Comparison of ENCODE assay signal across 8 mouse cellular contexts in genomic region chr6:144056252-144057097, GRCm38 (mm10).
DNase-seq lines count a peak whose midpoint lies in the region; ATAC-seq and TF ChIP-seq lines count a peak whose summit lies in the region.
"Had no signal": no experiment of that assay in that cellular context is flagged by ENCODE, and none has a peak within 500 bp of the region (broad histone marks: within the 10 kb centered on the region; RNA-seq: fewer than 3 reads in every experiment).

No protein-coding gene starts in this region.

- TF ChIP-seq POLR2A in cerebellum, adult 2 months (IDR thresholded peaks at IDR 0.05; ENCODE audit: borderline replicate concordance, insufficient read depth, low read length) = no peak

- no peaks in the 10 kb centered on the region for H3K36me3 ChIP-seq in embryonic facial prominence, embryonic 15.5 days
- H3K36me3 ChIP-seq in kidney, embryonic 16.5 days (ENCODE audit: insufficient read depth, low read length) = no peaks in the 10 kb centered on the region
- no peaks in the 10 kb centered on the region for H3K36me3 ChIP-seq in limb, embryonic 12.5 days
- H3K36me3 ChIP-seq in midbrain, postnatal 0 days (ENCODE audit: insufficient read depth, low read length) = no peaks in the 10 kb centered on the region

- DNase-seq in cerebellum, adult 2 months = peak; percentile 27 to 61
- peak; percentile 72 for DNase-seq in heart, adult 8-10 months (ENCODE audit: low spot score)
- peak; percentile 90 for DNase-seq in midbrain, postnatal 0 days (ENCODE audit: low spot score)
- DNase-seq in thymus, postnatal 4 days = no peak

- no peak for TF ChIP-seq CTCF in cerebellum, adult 2 months (IDR thresholded peaks at IDR 0.05; ENCODE audit: borderline replicate concordance, insufficient read depth, low read depth, low read length)
- TF ChIP-seq CTCF in midbrain, postnatal 0 days (IDR thresholded peaks at IDR 0.05) = no peak

- H3K9ac ChIP-seq in embryonic facial prominence, embryonic 15.5 days = no peak overlapping the region
- H3K9ac ChIP-seq in kidney, embryonic 16.5 days (replicated peaks; ENCODE audit: low read length) = no peak overlapping the region
- H3K9ac ChIP-seq in limb, embryonic 12.5 days (replicated peaks) = no peak overlapping the region
- H3K9ac ChIP-seq in midbrain, postnatal 0 days (replicated peaks; ENCODE audit: low read length, poor library complexity, severe bottlenecking) = no peak overlapping the region

- H3K4me2 ChIP-seq in embryonic facial prominence, embryonic 15.5 days (replicated peaks) = no peak overlapping the region
- H3K4me2 ChIP-seq in kidney, embryonic 16.5 days (replicated peaks; ENCODE audit: low read depth, low read length) = no peak overlapping the region
- H3K4me2 ChIP-seq in limb, embryonic 12.5 days = no peak overlapping the region
- H3K4me2 ChIP-seq in midbrain, postnatal 0 days (ENCODE audit: low read depth, low read length, poor library complexity, severe bottlenecking) = no peak overlapping the region

- ATAC-seq in embryonic facial prominence, embryonic 15.5 days (ENCODE audit: insufficient number of reproducible peaks, low FRiP score, low TSS enrichment, low read depth) = peak; percentile 85
- ATAC-seq in kidney, embryonic 16.5 days (ENCODE audit: low FRiP score, low TSS enrichment) = 0 out of 2 replicates have a peak, but pooled peaks have one; percentile 57
- ATAC-seq in limb, embryonic 12.5 days (ENCODE audit: insufficient number of reproducible peaks, insufficient read depth, low FRiP score, low TSS enrichment, low read depth) = peak; percentile 91
- ATAC-seq in midbrain, postnatal 0 days (ENCODE audit: low FRiP score) = peak; percentile 94

- no peaks in the 10 kb centered on the region for H3K27me3 ChIP-seq in cerebellum, adult 2 months (ENCODE audit: control insufficient read depth, insufficient read depth, low read length)
- H3K27me3 ChIP-seq in embryonic facial prominence, embryonic 15.5 days = no peaks in the 10 kb centered on the region
- no peaks in the 10 kb centered on the region for H3K27me3 ChIP-seq in kidney, embryonic 16.5 days (ENCODE audit: insufficient read depth, low read length)
- H3K27me3 ChIP-seq in limb, embryonic 12.5 days = no peaks in the 10 kb centered on the region
- H3K27me3 ChIP-seq in midbrain, postnatal 0 days (ENCODE audit: insufficient read depth, low read length) = no peaks in the 10 kb centered on the region

- peaks cover 4% of the 10 kb centered on the region for H3K4me1 ChIP-seq in cerebellum, adult 2 months (ENCODE audit: control insufficient read depth, insufficient read depth, low read length)
- H3K4me1 ChIP-seq in embryonic facial prominence, embryonic 15.5 days = 0 out of 2 replicates have a peak, but pooled peaks cover 7% of the 10 kb centered on the region
- no peaks in the 10 kb centered on the region for H3K4me1 ChIP-seq in kidney, embryonic 16.5 days (ENCODE audit: insufficient read depth, low read length)
- H3K4me1 ChIP-seq in limb, embryonic 12.5 days (replicated peaks) = peaks cover 13% of the 10 kb centered on the region
- no peaks in the 10 kb centered on the region for H3K4me1 ChIP-seq in midbrain, postnatal 0 days (ENCODE audit: insufficient read depth, low read length)

- H3K4me3 ChIP-seq in cerebellum, adult 2 months (replicated peaks; ENCODE audit: insufficient read depth, low read depth, low read length) = no peak overlapping the region
- H3K4me3 ChIP-seq in embryonic facial prominence, embryonic 15.5 days (replicated peaks) = no peak overlapping the region
- no peak overlapping the region for H3K4me3 ChIP-seq in kidney, embryonic 16.5 days (ENCODE audit: low read length)
- no peak overlapping the region for H3K4me3 ChIP-seq in limb, embryonic 12.5 days (replicated peaks)
- H3K4me3 ChIP-seq in midbrain, postnatal 0 days (ENCODE audit: low read depth, low read length) = no peak overlapping the region
- H3K4me3 ChIP-seq: myocyte had no signal

- WGBS in cerebellum, adult 2 months = 35% methylated on average over 10 of the region's 10 CpGs
- 33% methylated on average over 10 of the region's 10 CpGs for WGBS in embryonic facial prominence, embryonic 15.5 days
- 52% methylated on average over 10 of the region's 10 CpGs for WGBS in kidney, embryonic 16.5 days
- 63% methylated on average over 10 of the region's 10 CpGs for WGBS in limb, embryonic 12.5 days
- 55% methylated on average over 10 of the region's 10 CpGs for WGBS in midbrain, postnatal 0 days

- no peaks in the 10 kb centered on the region for H3K9me3 ChIP-seq in embryonic facial prominence, embryonic 15.5 days (replicated peaks)
- no peaks in the 10 kb centered on the region for H3K9me3 ChIP-seq in kidney, embryonic 16.5 days (ENCODE audit: low read length)
- H3K9me3 ChIP-seq in limb, embryonic 12.5 days = no peaks in the 10 kb centered on the region
- no peaks in the 10 kb centered on the region for H3K9me3 ChIP-seq in midbrain, postnatal 0 days (ENCODE audit: low read length)

- no peak overlapping the region; the same call in 1 of the 2 replicates for H3K27ac ChIP-seq in cerebellum, adult 2 months (ENCODE audit: insufficient read depth, low read length)
- peak overlapping the region; percentile 49 for H3K27ac ChIP-seq in embryonic facial prominence, embryonic 15.5 days (replicated peaks)
- peak overlapping the region; percentile 35; the same call in 1 of the 2 replicates for H3K27ac ChIP-seq in kidney, embryonic 16.5 days (ENCODE audit: low read length)
- peak overlapping the region; percentile 95 for H3K27ac ChIP-seq in limb, embryonic 12.5 days
- peak overlapping the region; percentile 67 for H3K27ac ChIP-seq in midbrain, postnatal 0 days (ENCODE audit: low read depth, low read length)
